In the genomic region with DNA sequence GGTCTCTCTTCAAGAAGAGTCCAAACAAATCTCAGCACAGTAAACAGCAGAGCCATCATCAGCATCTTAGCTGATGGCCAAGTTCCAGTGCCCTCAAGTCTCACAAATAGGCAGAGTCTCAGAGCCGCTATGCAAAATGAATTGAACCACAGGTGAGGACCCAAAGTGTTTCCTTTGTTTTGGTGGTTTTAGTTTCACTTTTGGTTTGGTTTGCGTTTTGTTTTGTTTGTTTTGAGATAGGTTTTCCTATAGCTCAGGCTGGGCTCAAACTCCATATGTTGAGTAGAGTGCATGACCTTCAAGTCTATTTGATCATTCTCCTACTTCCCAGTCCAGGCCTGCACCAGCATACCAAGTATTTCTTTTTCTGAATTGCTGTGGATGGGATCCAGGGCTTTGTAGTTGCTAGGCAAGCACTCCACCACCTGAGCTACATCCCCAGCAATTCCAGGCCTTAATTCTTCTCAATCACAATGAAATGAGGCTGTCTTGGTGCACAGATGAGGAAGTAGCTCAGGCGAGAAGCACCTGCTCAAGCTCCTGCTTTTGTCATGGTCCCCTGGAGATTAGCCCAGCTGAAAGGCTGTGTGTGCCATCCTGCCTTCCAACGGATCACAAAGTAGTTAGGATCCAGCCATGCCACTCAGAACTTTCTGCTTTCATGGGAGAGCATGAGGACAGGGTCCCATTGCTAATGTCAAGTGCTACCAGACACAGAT, we compare ENCODE assay signal across 13 mouse cellular contexts. TPM values are rescaled to one million over a fixed set of nuclear protein-coding genes. Genes with fewer than 3 reads are reported as not detected.
DNase-seq lines count a peak whose midpoint lies in the region; ATAC-seq and TF ChIP-seq lines count a peak whose summit lies in the region.
"Had no signal": no experiment of that assay in that cellular context is flagged by ENCODE, and none has a peak within 500 bp of the region (broad histone marks: within the 10 kb centered on the region; RNA-seq: fewer than 3 reads in every experiment).

No protein-coding gene starts in this region.

- no peak overlapping the region for H3K27ac ChIP-seq in intestine, postnatal 0 days (ENCODE audit: low read depth, low read length)
- no peak overlapping the region for H3K27ac ChIP-seq in intestine, embryonic 16.5 days (ENCODE audit: low read length)
- peak overlapping the region; percentile 53 for H3K27ac ChIP-seq in ES-E14 (ENCODE audit: insufficient read depth, low read depth, low read length, poor library complexity, severe bottlenecking)
- H3K27ac ChIP-seq in left cerebral cortex, adult 2 months = no peak overlapping the region
- H3K27ac ChIP-seq: intestine, embryonic 15.5 days had no signal

- no peaks in the 10 kb centered on the region for H3K27me3 ChIP-seq in intestine, postnatal 0 days (replicated peaks; ENCODE audit: control insufficient read depth, insufficient read depth, low read length)
- no peaks in the 10 kb centered on the region; the same call in 1 of the 2 replicates for H3K27me3 ChIP-seq in intestine, embryonic 16.5 days (replicated peaks; ENCODE audit: control insufficient read depth, insufficient read depth, low read length)

- ATAC-seq in intestine, postnatal 0 days = no peak
- no peak for ATAC-seq in intestine, embryonic 16.5 days
- ATAC-seq: intestine, embryonic 15.5 days had no signal

- WGBS in intestine, postnatal 0 days = 52% methylated on average over 4 of the region's 4 CpGs
- WGBS in intestine, embryonic 16.5 days = 68% methylated on average over 4 of the region's 4 CpGs

- in situ Hi-C loops in ES-E14 (cut with MboI; ENCODE audit: low sequenced_read_pairs in 2 of 2, unreplicated experiment in 2 of 2) = no loop called here

- H3K4me3 ChIP-seq in intestine, postnatal 0 days (ENCODE audit: low read depth, low read length) = no peak overlapping the region
- H3K4me3 ChIP-seq in intestine, embryonic 16.5 days (ENCODE audit: low read length) = no peak overlapping the region
- no peak overlapping the region for H3K4me3 ChIP-seq in ES-E14 (ENCODE audit: insufficient read depth in 1 of 2, low read depth in 1 of 2, low read length in 2 of 2, poor library complexity in 1 of 2, severe bottlenecking in 1 of 2)
- no peak overlapping the region for H3K4me3 ChIP-seq in left cerebral cortex, adult 2 months
- H3K4me3 ChIP-seq: intestine, embryonic 15.5 days had no signal

- H3K4me1 ChIP-seq in intestine, postnatal 0 days (replicated peaks; ENCODE audit: control insufficient read depth, insufficient read depth, low read length) = no peaks in the 10 kb centered on the region
- H3K4me1 ChIP-seq in intestine, embryonic 16.5 days (ENCODE audit: control insufficient read depth, insufficient read depth, low read length) = no peaks in the 10 kb centered on the region
- H3K4me1 ChIP-seq in ES-E14 (ENCODE audit: control insufficient read depth in 2 of 2, insufficient read depth in 2 of 2, low read length in 2 of 2, poor library complexity in 1 of 2) = peaks cover 0 to 6% of the 10 kb centered on the region in 2 experiments; a peak in 2 of 4 replicates
- H3K4me1 ChIP-seq: intestine, embryonic 15.5 days had no signal

- no peak overlapping the region for H3K9ac ChIP-seq in intestine, postnatal 0 days (ENCODE audit: low read depth, low read length)
- no peak overlapping the region for H3K9ac ChIP-seq in intestine, embryonic 16.5 days (ENCODE audit: low read depth, low read length)
- H3K9ac ChIP-seq in ES-E14 (ENCODE audit: insufficient read depth, low read depth, low read length, poor library complexity, severe bottlenecking) = no peak overlapping the region
- H3K9ac ChIP-seq: intestine, embryonic 15.5 days had no signal

- DNase-seq in ES-E14 (ENCODE audit: low read depth, low spot score) = no peak
- peak; percentile 82 for DNase-seq in induced T-regulatory cell, adult 2 months (ENCODE audit: low read depth)
- DNase-seq in thymus, postnatal 0 days (ENCODE audit: low spot score) = peak; percentile 45
- no peak for DNase-seq in kidney, postnatal 25 days
- DNase-seq in left cerebral cortex, adult 2 months (ENCODE audit: extremely low spot score in 1 of 2, low spot score in 2 of 2) = no peak
- no peak for DNase-seq in left cerebral cortex, postnatal 36 days (ENCODE audit: low spot score in 2 of 2)
- DNase-seq: adrenal gland, postnatal 36 days; cerebellum, adult 2 months; heart, postnatal 4 days; kidney, postnatal 4 days had no signal

- TF ChIP-seq CTCF in intestine, postnatal 0 days (IDR thresholded peaks at IDR 0.05; ENCODE audit: low read depth) = no peak
- no peak for TF ChIP-seq CTCF in left cerebral cortex, adult 2 months (IDR thresholded peaks at IDR 0.05)

- H3K9me3 ChIP-seq in intestine, postnatal 0 days (ENCODE audit: control insufficient read depth) = no peaks in the 10 kb centered on the region
- no peaks in the 10 kb centered on the region for H3K9me3 ChIP-seq in intestine, embryonic 16.5 days (ENCODE audit: control insufficient read depth, low read length)
- no peaks in the 10 kb centered on the region for H3K9me3 ChIP-seq in ES-E14 (ENCODE audit: control insufficient read depth, insufficient read depth, low read depth, low read length)
- H3K9me3 ChIP-seq: intestine, embryonic 15.5 days had no signal

- H3K36me3 ChIP-seq in intestine, postnatal 0 days (ENCODE audit: control insufficient read depth, insufficient read depth) = no peaks in the 10 kb centered on the region
- no peaks in the 10 kb centered on the region for H3K36me3 ChIP-seq in intestine, embryonic 16.5 days (ENCODE audit: control insufficient read depth, insufficient read depth, low read length)
- no peaks in the 10 kb centered on the region for H3K36me3 ChIP-seq in ES-E14 (ENCODE audit: control insufficient read depth, insufficient read depth, low read length, poor library complexity, severe bottlenecking)
- H3K36me3 ChIP-seq: intestine, embryonic 15.5 days had no signal

- H3K4me2 ChIP-seq in intestine, postnatal 0 days (replicated peaks; ENCODE audit: low read depth) = peak overlapping the region; percentile 24; the same call in 1 of the 2 replicates
- no peak overlapping the region for H3K4me2 ChIP-seq in intestine, embryonic 16.5 days (ENCODE audit: low read depth, low read length)
- H3K4me2 ChIP-seq: intestine, embryonic 15.5 days had no signal

- intact Hi-C loops in left cerebral cortex, adult 2 months (cut with DNase I) = no loop called here
- intact Hi-C loops in left cerebral cortex, postnatal 36 days (cut with DNase I) = no loop called here

TF ChIP-seq in ES-E14, 5 proteins besides CTCF, POLR2A, EP300 and RAD21:
- TF ChIP-seq CHD2 (IDR thresholded peaks at IDR 0.05; ENCODE audit: low read depth, low read length) (no peak), ZNF384 (IDR thresholded peaks at IDR 0.05; ENCODE audit: low read depth, low read length) (no peak), ZC3H11A (IDR thresholded peaks at IDR 0.05; ENCODE audit: borderline replicate concordance, low read depth, low read length) (no peak), MAFK (IDR thresholded peaks at IDR 0.05; ENCODE audit: insufficient read depth, low read depth, low read length) (no peak), HCFC1 (IDR thresholded peaks at IDR 0.05; ENCODE audit: borderline replicate concordance, insufficient read depth, low read length) (no peak)

RNA-seq across cellular contexts. Expression of a gene that starts 5.1 kb away (rescaled TPM):
- 5.5 and 5.7 TPM in 2 replicates for polyA plus RNA-seq in intestine, postnatal 0 days (2015; fragmentation: Nextera tagmentation; extraction: Ambion mirVana)
- 6.9 and 8.1 TPM in 2 replicates for polyA plus RNA-seq in intestine, embryonic 16.5 days (2015; fragmentation: Nextera tagmentation; extraction: Ambion mirVana)
- total RNA-seq in ES-E14 (2012; rRNA removed) = 17.3 and 20.0 TPM in 2 replicates
- polyA plus RNA-seq in thymus, postnatal 0 days (2015; fragmentation: Nextera tagmentation; extraction: Ambion mirVana) = 15.3 and 15.6 TPM in 2 replicates
- 10 to 100 TPM; 75.6 to 86.4 TPM for total RNA-seq in left cerebral cortex, adult 2 months (2021)
- total RNA-seq in left cerebral cortex, postnatal 36 days (2021) = 10 to 100 TPM; 73.2 to 74.7 TPM

Comparison
In these comparisons a context has a peak if more than half of its experiments do, and no peak if none do; other contexts are left out.
1. DNase-seq: peak in induced T-regulatory cell, adult 2 months (single experiment) and thymus, postnatal 0 days (single experiment); none in ES-E14 (single experiment), kidney, postnatal 25 days (0 of 2), left cerebral cortex, adult 2 months (0 of 2) and left cerebral cortex, postnatal 36 days (0 of 2).